Mouse (Mus musculus) 416B (cell line): Measurements from ENCODE around the gene Nell2.

Experiments
- DNase-seq: peaks from one replicate; pipeline ENCODE4 v3.0.0; 2011; ENCODE audit warnings: low read depth

The Nell2 gene

DNA sequence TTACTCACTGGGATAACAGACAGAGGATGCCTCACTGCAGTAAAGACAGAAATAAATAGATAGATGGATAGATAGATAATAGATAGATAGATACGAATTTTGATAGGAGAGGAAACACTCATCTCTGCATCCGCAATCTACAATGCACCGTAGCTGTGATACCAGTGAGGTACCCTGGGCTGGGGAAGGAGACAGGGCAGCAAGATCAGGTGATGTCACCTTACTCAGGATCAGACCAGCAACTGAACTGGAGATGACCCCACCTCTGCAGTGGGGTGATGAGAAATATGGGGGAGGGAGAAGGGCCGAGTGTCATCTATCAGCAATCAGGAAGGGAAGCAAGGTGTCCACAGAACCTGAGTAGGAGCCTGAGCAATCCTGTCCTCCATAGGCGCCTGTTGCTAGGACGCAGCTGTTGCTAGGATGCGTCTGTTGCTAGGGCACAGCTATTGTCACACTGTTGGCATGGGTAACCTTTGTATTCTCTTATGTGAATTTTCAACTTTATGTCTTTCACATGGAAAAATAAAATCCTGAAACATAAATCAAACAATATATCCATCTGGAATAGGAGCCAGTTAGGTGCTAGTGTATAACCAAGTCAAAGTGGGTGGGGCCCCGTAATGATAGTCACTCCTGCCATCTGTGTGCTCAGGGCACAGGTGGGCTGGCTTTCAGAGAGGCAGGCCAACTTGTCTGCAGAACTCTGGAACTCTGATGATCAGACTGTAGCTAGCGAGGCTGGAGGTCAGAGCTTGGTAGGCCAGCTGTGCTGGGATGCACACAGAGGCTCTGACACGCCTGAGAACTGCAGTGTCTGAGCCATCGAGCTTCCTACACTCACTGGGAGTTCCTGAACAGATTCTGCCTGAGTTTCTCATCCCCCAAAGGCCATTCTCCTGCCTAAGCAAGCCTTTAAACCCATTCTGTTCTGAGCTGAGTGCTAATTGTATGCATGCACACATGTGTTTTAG lies 193.7 kb downstream of the Nell2 start:
- DNase-seq = no peak

DNA sequence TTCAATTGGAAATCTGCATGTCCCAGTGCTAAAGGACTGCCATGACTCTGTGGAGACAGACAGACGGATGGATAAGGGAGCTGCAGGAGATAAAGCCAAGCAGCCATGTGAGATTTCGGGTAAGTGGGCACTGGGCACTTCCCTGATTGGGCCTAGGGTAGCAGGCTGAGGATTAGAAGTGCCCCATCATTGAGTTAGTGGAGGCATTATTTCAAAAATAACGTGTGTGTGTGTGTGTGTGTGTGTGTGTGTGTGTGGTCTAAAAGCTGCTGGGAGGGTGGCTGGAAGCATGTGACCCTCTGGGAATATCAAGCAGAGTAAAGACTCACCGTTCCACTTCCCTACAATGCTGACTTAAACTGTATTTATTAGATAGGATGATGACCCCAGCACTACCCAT lies 195.1 kb downstream of the Nell2 start:
- no peak for DNase-seq

DNA sequence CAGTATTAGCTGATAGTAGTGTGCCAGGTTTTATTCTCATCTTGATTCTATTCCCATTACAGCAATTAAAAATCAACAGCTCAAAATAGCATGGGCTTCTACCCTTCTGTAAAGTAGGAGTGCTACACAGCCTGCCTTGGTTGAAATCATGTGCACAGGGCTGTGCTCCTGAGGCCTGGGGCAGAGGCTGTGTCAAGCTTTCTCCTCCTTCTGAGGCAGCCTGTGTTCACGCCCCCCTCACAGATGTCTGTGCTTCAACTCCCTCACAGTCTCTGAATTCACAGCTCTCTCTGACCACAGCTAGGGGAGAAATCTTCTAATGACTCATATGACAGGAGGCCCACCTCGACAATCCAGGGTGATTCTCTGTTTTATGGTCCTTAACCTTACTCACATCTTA lies 197.4 kb downstream of the Nell2 start:
- DNase-seq = no peak

DNA sequence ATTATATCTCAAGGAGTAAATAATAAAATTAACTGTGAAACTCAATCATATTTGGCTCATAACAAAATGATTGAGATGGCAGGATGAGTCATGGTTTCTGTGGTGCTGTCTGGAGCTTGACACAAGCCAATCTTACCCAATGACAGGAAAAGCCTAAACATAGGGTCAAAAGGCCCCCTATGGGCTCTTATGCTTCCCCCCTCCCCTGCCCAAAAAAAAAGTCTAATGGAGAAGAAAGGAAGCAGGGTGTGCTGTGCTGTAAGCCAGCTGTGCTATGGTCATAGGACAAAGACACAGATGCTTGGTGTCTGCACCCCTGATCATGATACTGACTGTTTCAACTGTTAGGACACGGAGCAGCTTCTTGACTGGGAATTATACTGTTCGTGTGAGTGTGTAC lies 205.6 kb downstream of the Nell2 start:
- DNase-seq = no peak

DNA sequence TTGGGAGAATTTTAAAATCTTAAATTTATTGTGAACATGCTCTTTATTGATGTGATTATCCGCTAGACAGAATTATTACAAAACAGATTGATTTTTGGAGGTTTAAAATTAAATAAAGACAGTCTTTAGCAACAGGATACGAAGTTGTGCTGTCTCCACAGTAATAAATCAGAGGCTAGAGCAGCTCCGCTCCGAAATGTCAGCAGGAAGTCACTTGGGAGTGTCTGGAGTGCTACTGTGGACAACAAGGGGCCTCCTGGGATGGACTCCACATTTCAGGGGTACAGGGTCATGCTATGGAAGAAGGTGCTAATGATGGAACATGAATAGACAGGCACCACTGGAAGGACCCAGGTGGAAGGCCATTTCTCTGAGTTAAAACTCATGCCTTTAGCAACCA lies 211.7 kb downstream of the Nell2 start:
- no peak for DNase-seq

DNA sequence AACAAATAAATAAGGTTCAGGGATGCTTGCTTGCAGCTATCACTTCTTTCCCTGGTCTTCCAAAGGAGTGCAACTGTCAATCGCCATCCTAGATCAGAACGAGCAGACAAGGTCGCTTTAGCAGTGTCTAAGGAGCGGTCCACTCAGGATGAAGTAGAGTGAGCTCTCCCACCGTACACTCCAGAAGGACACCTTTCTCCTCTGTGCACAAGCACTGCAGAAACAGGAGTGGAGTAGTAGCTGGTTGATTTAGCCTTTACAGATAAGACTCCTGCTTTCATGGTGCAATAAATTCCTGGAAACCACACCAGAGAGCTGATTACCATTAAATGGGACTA lies 213.6 kb downstream of the Nell2 start:
- no peak for DNase-seq

DNA sequence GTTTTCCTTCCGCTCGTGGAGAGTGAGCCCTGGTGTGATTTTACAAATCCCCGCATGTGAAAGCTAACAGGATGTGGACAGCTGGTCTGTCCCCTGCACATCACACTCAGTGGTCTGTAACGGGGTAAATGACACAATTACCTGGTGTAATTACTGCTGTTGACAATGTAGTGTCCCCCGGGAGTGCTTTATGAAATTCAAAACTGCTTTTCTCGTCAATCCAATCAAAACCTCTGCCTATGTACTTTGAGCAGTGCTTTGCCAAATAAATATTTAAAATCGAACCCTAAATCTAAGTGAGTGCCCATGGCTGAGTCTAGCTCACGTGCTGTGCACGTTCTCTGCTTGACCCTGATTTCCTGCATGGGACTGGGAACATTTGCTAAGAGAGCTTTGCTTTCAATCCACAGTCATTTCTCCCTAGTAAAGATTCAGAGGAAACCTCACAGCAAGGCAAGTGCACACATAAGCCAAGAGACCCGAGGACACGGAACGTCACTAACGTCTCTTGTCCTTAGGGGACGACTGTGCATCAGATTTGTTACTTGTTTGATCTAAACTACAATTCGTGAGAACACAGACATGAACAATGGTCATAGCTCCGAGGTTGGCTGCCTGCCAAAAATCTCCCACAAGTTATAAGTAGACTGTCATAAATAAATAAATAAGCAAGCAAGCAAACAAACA lies 214.1 kb downstream of the Nell2 start:
- DNase-seq = no peak

DNA sequence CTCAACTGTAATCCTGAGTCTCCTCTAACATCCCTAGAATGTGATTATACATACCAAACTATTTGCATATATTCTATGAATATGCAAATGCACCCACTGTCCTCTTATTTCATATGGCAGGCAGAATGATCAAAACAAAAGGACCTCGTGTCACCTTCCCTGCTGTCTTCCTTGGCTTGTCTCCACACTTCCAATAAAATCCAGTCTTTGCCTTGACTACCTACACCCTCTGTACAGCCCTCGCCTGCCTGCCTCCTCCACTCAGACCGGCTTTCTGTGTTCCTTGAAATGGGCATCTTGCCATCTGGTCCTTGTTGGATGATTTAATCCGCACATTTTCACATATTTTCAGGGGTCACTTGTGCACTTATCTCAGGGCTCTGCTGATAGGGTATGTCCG lies 215.1 kb downstream of the Nell2 start:
- DNase-seq = no peak

DNA sequence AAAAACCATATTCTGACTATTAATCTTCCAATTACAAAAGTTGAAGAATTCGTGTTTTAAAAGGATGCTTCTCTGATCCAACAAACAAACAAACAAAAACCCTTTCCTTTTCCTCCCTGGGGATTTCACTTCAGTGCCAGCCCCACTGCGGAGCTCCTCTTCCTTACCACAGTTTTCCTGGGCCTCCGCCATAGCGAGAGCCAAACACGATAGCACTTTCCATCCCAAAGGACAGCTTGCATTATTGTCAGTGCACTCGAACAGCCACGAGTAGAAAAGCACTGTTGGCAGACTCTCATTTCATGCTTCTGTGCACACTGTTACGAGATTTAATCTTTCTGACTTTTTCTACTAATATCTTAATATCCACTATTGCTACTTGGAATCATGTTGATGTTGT lies 224.3 kb downstream of the Nell2 start:
- DNase-seq = no peak

DNA sequence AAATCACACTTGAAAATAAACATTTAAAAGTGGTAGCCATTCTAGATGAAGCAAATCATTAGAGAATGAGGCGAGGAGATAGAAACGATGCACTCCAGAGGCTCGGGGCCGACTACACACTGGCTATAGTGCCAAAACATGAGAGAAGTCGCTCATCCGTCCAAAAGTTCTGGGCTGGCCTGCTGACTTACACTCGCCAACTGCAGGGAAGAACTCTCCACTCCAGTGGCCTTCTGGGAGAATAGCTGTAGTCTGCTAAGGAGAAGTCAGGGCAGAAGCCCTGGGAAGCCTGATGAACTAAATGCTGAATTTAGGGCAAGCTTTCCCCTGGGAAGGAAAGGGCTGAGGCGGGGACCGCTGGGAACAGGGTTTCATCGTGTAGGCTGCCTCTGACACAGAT lies 231.8 kb downstream of the Nell2 start:
- no peak for DNase-seq

DNA sequence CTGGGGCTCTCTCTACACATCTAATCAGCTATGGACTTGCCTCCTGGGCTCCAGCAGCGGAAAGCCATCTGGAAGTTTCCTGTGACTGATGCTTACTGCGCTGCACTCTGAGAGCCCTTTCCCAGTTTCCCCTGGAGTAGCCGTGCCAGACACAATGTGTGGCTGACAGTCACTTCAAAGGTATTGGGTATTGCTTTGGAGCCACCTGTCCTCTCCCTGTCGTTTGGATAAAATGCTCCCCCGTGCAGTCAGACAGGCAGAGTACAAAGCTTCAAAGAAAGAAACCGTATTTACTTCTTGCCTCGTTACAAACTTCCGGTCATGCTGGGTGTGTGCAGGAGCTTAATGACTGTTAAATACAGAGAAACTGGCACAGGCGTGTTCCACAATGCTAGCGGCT lies 239.3 kb downstream of the Nell2 start:
- DNase-seq = no peak

DNA sequence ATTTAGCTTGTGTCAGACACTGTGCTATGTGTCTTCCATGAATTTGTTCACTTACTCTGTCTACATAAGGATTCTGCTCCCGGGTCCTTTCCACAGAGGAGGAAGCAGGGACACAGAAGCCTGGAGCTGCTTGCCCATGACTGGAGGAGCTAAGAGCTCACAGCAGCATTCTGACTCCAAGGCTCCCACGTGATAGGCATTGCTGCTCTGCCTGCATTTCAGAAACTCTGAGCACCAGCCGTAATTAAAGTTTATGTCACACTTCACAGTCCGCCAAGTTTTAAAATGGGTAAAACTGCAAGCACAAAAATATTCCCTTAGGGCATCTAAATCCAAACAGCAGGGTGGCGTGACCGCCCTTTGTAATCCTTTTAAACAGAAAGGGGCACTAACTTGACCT lies 243.2 kb downstream of the Nell2 start:
- no peak for DNase-seq

DNA sequence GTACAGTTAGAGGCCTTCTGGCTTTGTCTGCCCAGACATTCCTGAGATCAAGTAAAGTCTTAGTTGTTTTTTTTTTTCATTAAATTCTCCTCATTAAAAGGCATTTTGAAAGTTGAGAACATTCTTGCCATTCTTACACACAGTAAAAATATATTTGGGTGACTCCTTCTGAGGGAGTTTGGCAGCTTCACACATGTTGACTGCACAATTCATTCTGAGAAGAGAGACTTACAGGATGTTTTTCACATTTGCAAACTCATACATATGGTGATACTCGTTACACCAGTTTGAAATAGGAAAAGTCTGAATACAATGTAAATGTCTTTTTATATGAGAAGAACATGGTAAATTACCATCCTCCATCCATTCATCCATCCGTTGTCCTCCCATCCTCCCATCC lies 247.4 kb downstream of the Nell2 start:
- DNase-seq = no peak

DNA sequence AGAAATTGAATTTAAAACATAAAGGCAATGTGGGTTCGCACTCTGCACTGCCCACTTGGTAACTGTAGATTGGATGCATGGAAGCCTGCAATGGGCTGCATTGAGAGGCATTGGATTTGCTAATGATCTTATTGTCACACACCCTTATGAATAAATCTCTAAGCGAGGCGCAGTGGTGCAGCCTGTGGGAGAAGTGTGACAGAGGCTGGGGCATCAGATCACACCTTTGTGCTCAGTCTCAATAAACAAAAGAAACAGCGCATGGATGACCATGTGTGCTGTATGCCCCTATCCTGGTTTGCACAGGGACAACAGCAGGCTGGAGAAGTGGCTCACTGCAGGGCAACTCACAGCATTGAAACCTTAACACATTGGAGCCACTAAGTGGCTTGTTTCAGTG lies 250.4 kb downstream of the Nell2 start:
- no peak for DNase-seq

DNA sequence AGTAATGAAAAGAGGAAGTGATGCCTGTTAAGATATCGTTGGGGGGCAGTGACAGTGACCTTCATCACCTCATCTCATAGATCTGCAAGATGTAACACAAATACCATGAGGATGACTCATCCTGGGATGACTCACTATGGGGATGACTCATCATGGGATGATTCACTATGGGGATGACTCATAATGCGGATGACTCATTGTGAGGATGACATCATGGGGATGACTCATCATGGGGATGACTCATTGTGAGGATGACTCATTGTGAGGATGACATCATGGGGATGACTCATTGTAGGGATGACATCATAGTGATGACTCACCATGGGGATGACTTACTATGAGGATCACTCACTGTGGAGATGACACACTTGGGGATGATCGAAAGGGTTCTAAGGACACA lies 251.8 kb downstream of the Nell2 start:
- DNase-seq = peak; percentile 54

DNA sequence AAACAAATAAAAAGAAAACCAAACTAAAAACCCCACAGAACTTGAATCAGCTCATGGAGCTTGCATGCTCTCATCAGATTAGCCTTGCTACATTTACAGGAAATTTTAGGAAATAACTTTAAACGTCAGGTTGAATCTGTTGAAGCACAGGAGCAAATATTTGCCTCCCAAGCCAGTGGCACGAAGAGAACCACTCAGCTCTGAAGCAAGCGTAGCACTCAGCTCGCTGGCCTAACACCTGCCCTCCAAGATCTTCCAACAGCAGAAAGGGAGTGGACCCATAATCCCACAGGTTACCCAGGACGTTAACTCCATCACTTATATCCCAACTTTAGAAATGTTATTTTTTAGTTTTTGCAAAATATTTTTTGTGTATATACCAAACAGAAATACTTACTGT lies 252.8 kb downstream of the Nell2 start:
- DNase-seq = no peak

DNA sequence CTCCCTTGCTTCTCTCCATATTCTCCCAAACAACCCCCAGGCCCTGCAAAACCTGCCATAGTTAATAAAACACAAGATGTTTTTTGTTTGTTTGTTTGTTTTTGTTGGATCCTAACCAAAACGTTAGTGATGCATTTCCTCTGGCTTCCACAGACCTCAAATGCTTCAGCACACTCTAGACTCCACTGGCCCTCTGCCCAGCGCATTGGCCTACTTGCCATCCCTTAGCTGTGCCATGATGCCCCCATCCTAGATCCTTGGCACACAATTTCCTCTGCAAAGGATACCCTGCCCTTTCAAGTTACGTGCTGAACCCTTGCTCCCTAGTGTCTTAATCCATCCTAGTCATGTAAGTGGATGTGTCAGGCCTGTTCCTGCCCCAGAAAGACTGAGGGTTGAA lies 255.1 kb downstream of the Nell2 start:
- DNase-seq = no peak

DNA sequence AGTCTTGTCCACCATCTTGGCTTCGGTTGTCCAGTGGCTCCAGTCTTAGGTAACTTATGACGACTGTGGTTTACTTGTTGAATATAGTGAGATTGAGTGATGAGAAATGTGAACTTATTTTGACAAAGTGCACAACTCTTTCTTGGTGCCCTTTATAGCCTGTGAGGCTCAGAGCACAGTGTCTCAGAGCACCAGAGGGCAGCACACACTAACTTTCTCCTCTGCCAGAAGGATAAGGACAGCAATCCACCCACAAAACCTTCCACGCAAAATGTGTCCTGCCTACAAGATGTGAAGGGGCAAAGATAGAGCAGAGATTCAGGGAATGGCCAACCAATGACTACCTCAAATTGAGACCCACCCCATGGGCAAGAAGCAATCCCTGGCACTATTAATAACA lies 256.2 kb downstream of the Nell2 start:
- DNase-seq = no peak

DNA sequence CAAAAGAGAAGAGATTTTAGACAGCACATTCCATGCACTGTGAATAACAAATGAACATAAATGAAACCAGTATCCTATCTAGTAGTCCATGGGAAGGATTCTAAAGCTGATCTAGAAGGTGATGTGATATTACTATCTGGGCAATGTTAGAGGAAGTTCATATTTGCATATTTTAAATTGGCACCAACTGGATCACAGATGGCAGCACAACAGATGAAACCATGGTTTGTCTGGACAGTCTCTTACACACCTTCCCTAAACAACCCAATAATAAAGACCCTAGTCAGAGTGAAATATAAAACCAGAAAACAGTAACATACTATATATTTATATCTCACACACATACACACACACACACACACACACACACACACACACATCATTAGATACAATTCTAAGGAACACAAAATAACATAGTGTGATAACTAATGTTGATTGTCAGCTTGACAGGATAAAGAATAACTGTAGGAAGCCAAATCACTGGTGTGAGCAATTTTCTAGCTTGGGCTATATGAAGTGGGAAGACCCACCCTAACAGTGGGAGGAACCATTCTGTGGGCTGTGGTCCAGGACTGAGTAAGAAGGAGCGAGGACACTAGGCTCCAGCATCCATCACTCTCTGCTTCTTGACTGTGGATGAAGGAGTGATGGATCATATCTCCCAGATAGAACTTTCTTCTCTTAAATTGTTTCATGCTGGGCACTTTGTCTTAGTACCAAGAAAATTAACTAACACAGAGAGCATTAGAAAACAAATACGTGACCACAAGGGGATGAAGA lies 268.5 kb downstream of the Nell2 start:
- no peak for DNase-seq

DNA sequence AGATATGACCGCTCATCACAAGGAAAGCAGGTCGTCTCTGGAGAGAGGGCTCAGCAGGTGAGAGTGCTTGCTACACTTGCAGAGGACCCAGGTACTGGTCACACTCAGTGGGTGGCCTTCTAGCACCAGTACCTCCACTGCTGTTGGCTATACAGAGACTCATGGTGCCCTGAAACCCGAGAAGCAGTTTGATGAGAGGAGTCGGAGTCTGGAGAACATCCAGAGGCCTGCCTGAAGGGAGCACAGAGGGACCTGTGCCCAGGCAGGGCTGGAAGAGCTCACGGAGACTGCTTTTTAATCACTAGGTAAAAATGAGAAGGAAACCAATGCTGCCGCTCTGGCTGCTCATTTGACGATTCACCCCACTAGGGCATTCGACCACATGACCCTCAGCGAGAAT lies 271.2 kb downstream of the Nell2 start:
- DNase-seq = no peak

DNA sequence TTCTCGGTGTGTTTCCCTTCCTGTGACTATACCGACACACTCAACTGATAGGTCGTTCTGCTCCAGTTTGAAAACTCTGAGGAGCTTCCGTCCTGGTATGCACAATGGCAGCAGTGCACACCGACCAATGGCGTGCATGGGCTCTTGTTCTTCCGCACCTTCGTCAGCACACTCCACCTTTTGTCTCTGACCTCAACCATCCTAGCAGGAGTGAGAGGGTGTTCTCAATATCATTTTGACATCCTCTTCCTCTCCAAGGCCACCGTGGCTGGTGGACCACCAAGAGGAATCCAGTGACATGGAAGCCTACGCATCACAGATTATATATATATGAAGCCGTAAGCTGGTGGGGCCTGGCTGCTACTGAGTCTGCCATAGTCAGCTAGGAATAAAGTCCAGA lies 282.8 kb downstream of the Nell2 start:
- no peak for DNase-seq

DNA sequence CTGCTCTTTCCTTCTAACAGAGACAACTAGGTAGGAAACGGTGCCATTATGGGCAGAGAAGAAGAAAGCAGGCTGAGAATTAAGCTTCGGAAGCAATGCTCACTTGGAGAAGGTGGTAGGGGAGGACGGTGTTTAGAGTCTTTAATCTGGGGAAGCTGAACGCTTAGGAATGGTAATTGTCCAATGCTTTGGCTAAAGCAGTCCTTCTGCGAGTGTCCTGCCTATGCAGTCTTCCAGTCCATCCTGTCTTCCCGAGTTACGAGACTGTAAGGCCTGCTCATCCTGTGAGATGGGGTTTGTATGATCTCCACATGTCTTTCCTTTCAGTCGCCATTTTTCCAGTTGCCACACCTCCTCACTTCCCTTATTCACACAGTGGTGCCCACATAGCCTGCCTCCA lies 284.5 kb downstream of the Nell2 start:
- DNase-seq = no peak

DNA sequence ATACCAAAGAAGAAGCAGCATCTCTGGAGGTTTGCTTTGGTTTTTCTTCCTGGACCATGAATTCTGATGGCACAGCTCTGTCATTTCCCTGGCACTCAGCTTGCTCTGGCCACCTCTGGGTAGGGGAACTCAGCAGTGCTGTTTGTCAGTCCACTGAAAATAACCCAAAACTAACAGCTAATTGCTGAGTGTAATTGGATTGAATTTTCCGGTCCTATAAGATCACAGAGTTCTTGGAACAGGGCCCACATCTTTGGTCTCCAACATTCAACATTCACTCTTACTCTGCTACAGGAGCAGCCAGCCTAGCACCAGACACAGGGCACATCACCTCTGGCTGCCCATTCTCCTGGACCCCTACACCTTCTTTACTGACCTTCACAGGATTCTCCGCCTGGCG lies 287.2 kb downstream of the Nell2 start:
- no peak for DNase-seq
